Mouse (Mus musculus): ENCODE measurements at regions not wholly inside any gene's neighbourhood (a gene's known extent, or its start where the extent isn't known, plus 50 kb on each side); places are given as distances from the start of the nearest gene placed in this dataset.

GRCm38 (mm10) chr8:12158188-12158587, 120.4 kb upstream of the A230072I06Rik start:
- WGBS, result 92% methylated on average over 9 of the region's 9 CpGs
- Histone ChIP-seq H3K4me1 (ENCODE audit: control insufficient read depth, insufficient read depth, low read length) (peaks cover 2% of the 10 kb centered on the region; the same call in 1 of the 2 replicates), H3K36me3 (ENCODE audit: control insufficient read depth, insufficient read depth, low read length) (no peaks in the 10 kb centered on the region), H3K27ac (ENCODE audit: low read depth, low read length) (no peak overlapping the region), H3K4me3 (ENCODE audit: low read depth, low read length) (no peak overlapping the region), H3K4me2 (no peak overlapping the region), H3K9ac (ENCODE audit: low read length) (no peak overlapping the region), H3K9me3 (ENCODE audit: control insufficient read depth, low read length) (no peaks in the 10 kb centered on the region), H3K27me3 (ENCODE audit: control insufficient read depth, insufficient read depth, low read length) (peaks cover 9% of the 10 kb centered on the region)
- no peak for DNase-seq (ENCODE audit: low spot score, missing footprints)
- no peak for ATAC-seq (ENCODE audit: low FRiP score)

GRCm38 (mm10) chr8:12162921-12163705, 115.5 kb upstream of the A230072I06Rik start:
- peak; percentile 90 for DNase-seq (ENCODE audit: low spot score, missing footprints)

GRCm38 (mm10) chr8:12165487-12166152, 113.0 kb upstream of the A230072I06Rik start:
- Histone ChIP-seq H3K27me3 (ENCODE audit: control insufficient read depth, insufficient read depth, low read length) (peaks cover 21% of the 10 kb centered on the region), H3K9ac (ENCODE audit: low read length) (peak overlapping the region; percentile 41; the same call in 1 of the 2 replicates), H3K27ac (ENCODE audit: low read depth, low read length) (no peak overlapping the region), H3K4me1 (ENCODE audit: control insufficient read depth, insufficient read depth, low read length) (peaks cover 17% of the 10 kb centered on the region), H3K36me3 (ENCODE audit: control insufficient read depth, insufficient read depth, low read length) (no peaks in the 10 kb centered on the region), H3K4me2 (peak overlapping the region; percentile 41), H3K9me3 (ENCODE audit: control insufficient read depth, low read length) (no peaks in the 10 kb centered on the region), H3K4me3 (ENCODE audit: low read depth, low read length) (peak overlapping the region; percentile 15)
- ATAC-seq (ENCODE audit: low FRiP score) (peak; percentile 54), DNase-seq (ENCODE audit: low spot score, missing footprints) (peak; percentile 93)
- 22% methylated on average over 23 of the region's 23 CpGs for WGBS

More at GRCm38 (mm10) chr8:12162921-12163705, 115.5 kb upstream of the A230072I06Rik start:
- Histone ChIP-seq H3K27ac (ENCODE audit: low read depth, low read length) (no peak overlapping the region), H3K4me1 (ENCODE audit: control insufficient read depth, insufficient read depth, low read length) (peaks cover 17% of the 10 kb centered on the region), H3K9ac (ENCODE audit: low read length) (no peak overlapping the region), H3K27me3 (ENCODE audit: control insufficient read depth, insufficient read depth, low read length) (peaks cover 21% of the 10 kb centered on the region), H3K36me3 (ENCODE audit: control insufficient read depth, insufficient read depth, low read length) (no peaks in the 10 kb centered on the region), H3K9me3 (ENCODE audit: control insufficient read depth, low read length) (no peaks in the 10 kb centered on the region), H3K4me3 (ENCODE audit: low read depth, low read length) (no peak overlapping the region), H3K4me2 (peak overlapping the region; percentile 27; the same call in 1 of the 2 replicates)
- ATAC-seq (ENCODE audit: low FRiP score), result no peak
- WGBS, result 18% methylated on average over 22 of the region's 22 CpGs

GRCm38 (mm10) chr8:12171788-12172187, 106.8 kb upstream of the A230072I06Rik start:
- DNase-seq (ENCODE audit: low spot score, missing footprints), result no peak
- Histone ChIP-seq H3K27me3 (ENCODE audit: control insufficient read depth, insufficient read depth, low read length) (peaks cover 10% of the 10 kb centered on the region; the same call in 1 of the 2 replicates), H3K36me3 (ENCODE audit: control insufficient read depth, insufficient read depth, low read length) (no peaks in the 10 kb centered on the region), H3K4me2 (no peak overlapping the region), H3K9me3 (ENCODE audit: control insufficient read depth, low read length) (no peaks in the 10 kb centered on the region), H3K27ac (ENCODE audit: low read depth, low read length) (no peak overlapping the region), H3K4me3 (ENCODE audit: low read depth, low read length) (no peak overlapping the region), H3K4me1 (ENCODE audit: control insufficient read depth, insufficient read depth, low read length) (no peaks in the 10 kb centered on the region), H3K9ac (ENCODE audit: low read length) (no peak overlapping the region)
- 86% methylated on average over 12 of the region's 12 CpGs for WGBS
- ATAC-seq (ENCODE audit: low FRiP score), result no peak

GRCm38 (mm10) chr8:12175496-12175895, 103.1 kb upstream of the A230072I06Rik start:
- H3K4me3 ChIP-seq (ENCODE audit: low read depth, low read length), result no peak overlapping the region
- DNase-seq (ENCODE audit: low spot score, missing footprints) (no peak), ATAC-seq (ENCODE audit: low FRiP score) (no peak)
- 87% methylated on average over 13 of the region's 13 CpGs for WGBS
- no peak overlapping the region for H3K27ac ChIP-seq (ENCODE audit: low read depth, low read length)
- H3K9me3 ChIP-seq (ENCODE audit: control insufficient read depth, low read length), result no peaks in the 10 kb centered on the region
- no peak overlapping the region for H3K4me2 ChIP-seq
- no peaks in the 10 kb centered on the region for H3K36me3 ChIP-seq (ENCODE audit: control insufficient read depth, insufficient read depth, low read length)
- no peak overlapping the region for H3K9ac ChIP-seq (ENCODE audit: low read length)
- H3K4me1 ChIP-seq (ENCODE audit: control insufficient read depth, insufficient read depth, low read length), result no peaks in the 10 kb centered on the region
- H3K27me3 ChIP-seq (ENCODE audit: control insufficient read depth, insufficient read depth, low read length), result no peaks in the 10 kb centered on the region

- no peak overlapping the region for H3K9ac ChIP-seq (ENCODE audit: low read length)
- no peak overlapping the region for H3K4me2 ChIP-seq
- H3K27me3 ChIP-seq (ENCODE audit: control insufficient read depth, insufficient read depth, low read length), result no peaks in the 10 kb centered on the region
- 84% methylated on average over 4 of the region's 4 CpGs for WGBS
- ATAC-seq (ENCODE audit: low FRiP score) (no peak), DNase-seq (ENCODE audit: low spot score, missing footprints) (no peak)
- no peak overlapping the region for H3K4me3 ChIP-seq (ENCODE audit: low read depth, low read length)
- no peaks in the 10 kb centered on the region for H3K9me3 ChIP-seq (ENCODE audit: control insufficient read depth, low read length)
- H3K36me3 ChIP-seq (ENCODE audit: control insufficient read depth, insufficient read depth, low read length), result no peaks in the 10 kb centered on the region
- no peak overlapping the region for H3K27ac ChIP-seq (ENCODE audit: low read depth, low read length)
- no peaks in the 10 kb centered on the region for H3K4me1 ChIP-seq (ENCODE audit: control insufficient read depth, insufficient read depth, low read length)
These were observed 94.0 kb upstream of the A230072I06Rik start for GRCm38 (mm10) chr8:12184666-12185065.

GRCm38 (mm10) chr8:12187366-12187765, 91.3 kb upstream of the A230072I06Rik start:
- ATAC-seq (ENCODE audit: low FRiP score) (no peak), DNase-seq (ENCODE audit: low spot score, missing footprints) (no peak)
- no peak overlapping the region for H3K4me3 ChIP-seq (ENCODE audit: low read depth, low read length)
- WGBS, result 85% methylated on average over 3 of the region's 3 CpGs
- no peaks in the 10 kb centered on the region for H3K4me1 ChIP-seq (ENCODE audit: control insufficient read depth, insufficient read depth, low read length)
- H3K9me3 ChIP-seq (ENCODE audit: control insufficient read depth, low read length), result no peaks in the 10 kb centered on the region
- no peaks in the 10 kb centered on the region for H3K36me3 ChIP-seq (ENCODE audit: control insufficient read depth, insufficient read depth, low read length)
- no peak overlapping the region for H3K4me2 ChIP-seq
- H3K9ac ChIP-seq (ENCODE audit: low read length), result no peak overlapping the region
- H3K27me3 ChIP-seq (ENCODE audit: control insufficient read depth, insufficient read depth, low read length), result no peaks in the 10 kb centered on the region; the same call in 1 of the 2 replicates
- no peak overlapping the region for H3K27ac ChIP-seq (ENCODE audit: low read depth, low read length)

GRCm38 (mm10) chr8:12188451-12188850, 90.2 kb upstream of the A230072I06Rik start:
- Histone ChIP-seq H3K4me1 (ENCODE audit: control insufficient read depth, insufficient read depth, low read length) (no peaks in the 10 kb centered on the region), H3K27me3 (ENCODE audit: control insufficient read depth, insufficient read depth, low read length) (no peaks in the 10 kb centered on the region; the same call in 1 of the 2 replicates), H3K9me3 (ENCODE audit: control insufficient read depth, low read length) (no peaks in the 10 kb centered on the region), H3K27ac (ENCODE audit: low read depth, low read length) (no peak overlapping the region), H3K9ac (ENCODE audit: low read length) (no peak overlapping the region), H3K36me3 (ENCODE audit: control insufficient read depth, insufficient read depth, low read length) (no peaks in the 10 kb centered on the region), H3K4me2 (no peak overlapping the region), H3K4me3 (ENCODE audit: low read depth, low read length) (no peak overlapping the region)
- no peak for ATAC-seq (ENCODE audit: low FRiP score)
- 84% methylated on average over 5 of the region's 5 CpGs for WGBS
- no peak for DNase-seq (ENCODE audit: low spot score, missing footprints)

GRCm38 (mm10) chr8:12188960-12189359, 89.7 kb upstream of the A230072I06Rik start:
- H3K9ac ChIP-seq (ENCODE audit: low read length), result no peak overlapping the region
- H3K9me3 ChIP-seq (ENCODE audit: control insufficient read depth, low read length), result no peaks in the 10 kb centered on the region
- H3K4me2 ChIP-seq, result no peak overlapping the region
- no peak overlapping the region for H3K27ac ChIP-seq (ENCODE audit: low read depth, low read length)
- ATAC-seq (ENCODE audit: low FRiP score), result no peak
- H3K27me3 ChIP-seq (ENCODE audit: control insufficient read depth, insufficient read depth, low read length), result no peaks in the 10 kb centered on the region; the same call in 1 of the 2 replicates
- no peak for DNase-seq (ENCODE audit: low spot score, missing footprints)
- H3K4me3 ChIP-seq (ENCODE audit: low read depth, low read length), result no peak overlapping the region
- 77% methylated on average over 4 of the region's 4 CpGs for WGBS
- H3K4me1 ChIP-seq (ENCODE audit: control insufficient read depth, insufficient read depth, low read length), result no peaks in the 10 kb centered on the region
- no peaks in the 10 kb centered on the region for H3K36me3 ChIP-seq (ENCODE audit: control insufficient read depth, insufficient read depth, low read length)
